Mouse (Mus musculus) monocyte, adult 2 months (primary cell): ENCODE measurements around the gene Glo1.

ENCODE experiments used
- DNase-seq, 2 experiments: peaks; one replicate each; pipeline ENCODE4 v3.0.0; 2022; ENCODE audit warnings: low spot score in 2 of 2, low read depth in 1 of 2

Gene Glo1

DNA sequence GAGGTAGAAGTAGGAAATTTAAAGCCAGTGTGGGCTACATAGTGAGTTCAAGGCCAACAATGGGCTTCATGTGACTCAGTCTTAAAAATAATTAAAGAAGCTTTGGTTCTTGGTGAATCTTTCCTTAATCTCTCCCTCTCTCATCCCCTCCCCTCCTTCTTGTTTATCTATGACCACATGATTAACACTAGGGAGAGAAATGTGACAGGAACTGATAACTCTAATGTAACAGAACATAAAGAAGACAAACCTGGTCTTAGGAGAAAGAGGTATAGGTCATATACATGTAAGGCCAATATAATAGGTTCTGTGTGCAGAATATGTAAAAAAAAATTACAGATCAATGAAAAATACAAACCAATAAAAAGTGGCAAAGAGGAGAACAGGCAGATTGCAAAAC lies 13.3 kb downstream of the Glo1 start:
- no peak for DNase-seq

- peak; percentile 94 to 96 for DNase-seq
Observed at GRCm38 (mm10) chr17:30612075-30612859, 14.4 kb downstream of the Glo1 start.

GRCm38 (mm10) chr17:30611221-30612074 lies 15.2 kb downstream of the Glo1 start:
- DNase-seq, result no peak

GRCm38 (mm10) chr17:30610739-30611138 lies 15.9 kb downstream of the Glo1 start:
- no peak for DNase-seq

DNA sequence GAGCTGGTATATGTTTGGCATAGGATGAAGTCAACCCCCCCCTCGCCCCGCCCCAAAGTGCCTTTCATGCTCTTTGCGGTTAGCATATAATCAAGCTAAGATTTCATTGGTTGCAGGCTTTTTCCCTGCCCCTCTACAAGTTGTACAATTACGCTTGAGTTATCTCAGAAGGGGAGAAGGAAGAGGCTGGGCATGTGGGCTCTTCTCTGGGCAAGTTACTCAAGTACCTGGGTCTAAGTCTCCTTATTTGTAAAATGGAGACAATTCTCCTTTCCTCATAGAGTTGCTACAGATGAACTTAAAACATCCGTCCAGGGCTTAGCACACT lies 16.7 kb downstream of the Glo1 start:
- DNase-seq, result no peak

- no peak for DNase-seq
Observed at GRCm38 (mm10) chr17:30609305-30609979, 17.2 kb downstream of the Glo1 start.

GRCm38 (mm10) chr17:30607909-30608495 lies 18.7 kb downstream of the Glo1 start:
- DNase-seq, result no peak

- no peak for DNase-seq
Observed at GRCm38 (mm10) chr17:30607330-30607729, 19.3 kb downstream of the Glo1 start.

DNA sequence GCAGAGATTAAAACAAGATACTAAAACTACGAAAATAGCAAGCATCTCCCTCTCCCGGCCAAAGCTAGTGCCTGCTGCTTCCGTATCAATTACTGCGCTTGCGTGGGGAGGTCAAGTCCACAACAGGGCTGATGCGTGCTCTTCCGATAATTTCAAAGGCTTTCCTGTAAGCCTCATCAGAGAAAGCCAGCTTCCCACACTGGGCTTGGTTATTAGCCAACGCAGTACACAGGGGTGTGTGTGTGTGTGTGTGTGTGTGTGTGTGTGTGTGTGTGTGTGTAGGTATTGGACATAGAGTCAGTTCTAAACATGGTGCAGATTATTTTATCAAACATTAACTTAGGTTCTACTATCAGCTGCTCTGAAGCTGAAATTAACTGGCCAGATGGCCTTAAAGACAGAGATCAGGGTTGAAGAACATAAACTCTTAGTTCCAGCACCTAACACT lies 20.0 kb downstream of the Glo1 start:
- DNase-seq, result no peak

GRCm38 (mm10) chr17:30606206-30606605 lies 20.5 kb downstream of the Glo1 start:
- no peak for DNase-seq

GRCm38 (mm10) chr17:30605001-30605400 lies 21.7 kb downstream of the Glo1 start:
- DNase-seq, result no peak

- DNase-seq, result no peak
Observed at GRCm38 (mm10) chr17:30604296-30604695, 22.4 kb downstream of the Glo1 start.

GRCm38 (mm10) chr17:30602175-30602574 lies 24.5 kb downstream of the Glo1 start:
- no peak for DNase-seq

GRCm38 (mm10) chr17:30598300-30598699 lies 28.4 kb downstream of the Glo1 start:
- no peak for DNase-seq

DNA sequence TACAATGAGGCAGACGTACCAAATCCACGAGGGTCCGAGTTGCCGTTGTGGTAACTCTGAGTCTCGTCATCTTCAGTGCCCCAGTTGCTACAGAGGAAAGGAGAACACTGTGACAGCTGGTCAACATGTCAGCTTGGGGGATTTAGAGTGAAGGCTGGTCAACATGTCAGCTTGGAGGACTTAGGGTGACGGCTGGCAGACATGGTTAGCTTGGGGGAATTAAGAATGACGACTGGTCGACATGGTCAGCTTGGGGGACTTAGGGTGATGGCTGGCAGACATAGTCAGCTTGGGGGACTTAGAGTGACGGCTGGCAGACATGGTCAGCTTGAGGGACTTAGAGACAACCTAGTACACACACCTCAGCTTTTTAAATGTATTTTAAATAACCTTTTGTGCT lies 28.9 kb downstream of the Glo1 start:
- no peak for DNase-seq

- no peak for DNase-seq
Observed at GRCm38 (mm10) chr17:30594846-30595245, 31.8 kb downstream of the Glo1 start.

DNA sequence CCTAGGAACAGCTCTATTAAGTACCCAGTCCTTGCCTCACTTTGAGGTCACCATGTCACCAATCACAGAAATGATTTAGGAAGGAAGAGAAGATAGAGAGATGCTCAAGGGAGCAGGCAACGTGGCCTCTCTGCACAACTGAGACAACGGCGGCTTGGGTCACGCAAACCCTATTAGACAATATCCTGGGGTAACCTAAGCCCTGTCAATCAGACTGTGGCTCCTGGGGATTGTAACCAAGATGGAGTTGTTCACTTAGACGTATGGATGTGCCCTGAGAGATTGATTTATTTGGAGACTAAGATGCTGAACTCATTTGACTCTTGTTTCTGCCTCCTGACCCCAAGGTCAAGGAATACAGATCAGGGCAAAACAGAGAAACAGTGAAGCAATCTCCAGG lies 32.3 kb downstream of the Glo1 start:
- DNase-seq, result no peak

GRCm38 (mm10) chr17:30590417-30591198 lies 36.1 kb downstream of the Glo1 start:
- peak in 1 of 2 experiments; percentile 38 for DNase-seq

DNA sequence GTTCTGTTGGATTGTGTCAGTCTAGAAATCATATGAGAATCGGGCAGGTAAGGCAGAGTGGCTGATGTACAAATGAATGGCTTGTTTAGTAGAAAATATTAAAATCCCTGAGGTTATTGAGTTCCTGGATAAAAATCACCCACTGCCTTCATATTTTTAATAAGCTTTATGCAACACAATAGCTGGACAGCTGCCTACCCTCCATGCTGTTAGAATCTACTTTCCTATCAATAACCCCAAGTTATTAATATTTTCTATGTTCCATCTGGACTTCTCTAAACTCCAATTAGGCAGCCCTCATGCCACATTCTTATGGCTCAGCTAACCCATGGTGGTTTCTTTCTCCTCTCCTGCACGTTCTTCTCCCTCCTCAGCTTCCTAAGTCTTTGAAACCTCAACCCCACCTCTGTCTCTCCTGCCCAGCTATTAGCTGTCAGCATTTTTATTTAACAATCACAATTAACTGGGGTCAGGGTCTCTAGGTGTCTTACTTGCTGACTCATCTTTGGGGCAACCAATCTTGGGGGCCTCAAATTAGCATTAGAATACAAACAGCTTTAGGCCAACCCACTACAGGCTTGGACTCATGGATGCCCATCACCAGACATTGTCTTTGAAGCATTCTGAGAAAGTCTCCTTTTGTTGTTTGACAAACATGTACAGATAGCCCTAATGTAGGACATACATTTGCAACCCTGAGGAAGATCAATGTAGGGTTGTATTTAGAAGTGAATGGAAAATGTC lies 43.2 kb downstream of the Glo1 start:
- DNase-seq, result no peak

GRCm38 (mm10) chr17:30582313-30582712 lies 44.4 kb downstream of the Glo1 start:
- no peak for DNase-seq
